12 mouse cellular contexts compared by ENCODE assay signal in the genomic region with DNA sequence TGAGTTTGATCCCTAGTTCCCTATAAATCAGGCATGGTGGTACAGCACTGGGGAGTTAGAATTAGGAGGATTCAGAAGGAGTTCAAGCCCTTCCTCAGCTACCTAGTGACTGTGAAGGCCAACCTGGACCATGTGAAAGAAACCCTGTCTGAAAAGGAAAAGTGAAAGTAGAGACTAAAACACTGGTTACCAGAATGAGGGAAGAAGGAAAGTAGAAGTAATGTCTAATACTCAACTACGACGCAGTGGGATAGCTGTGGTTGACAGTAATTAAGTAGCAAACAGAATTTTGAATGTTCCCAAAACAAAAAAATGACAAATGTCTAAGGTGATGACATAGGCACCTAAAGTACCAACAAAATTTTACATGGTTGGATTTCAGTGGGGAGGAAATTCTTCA. TPM values are rescaled to one million over a fixed set of nuclear protein-coding genes. Genes with fewer than 3 reads are reported as not detected.
DNase-seq lines count a peak whose midpoint lies in the region; ATAC-seq and TF ChIP-seq lines count a peak whose summit lies in the region.
"Had no signal": no experiment of that assay in that cellular context is flagged by ENCODE, and none has a peak within 500 bp of the region (broad histone marks: within the 10 kb centered on the region; RNA-seq: fewer than 3 reads in every experiment).

No protein-coding gene starts in this region.

- H3K27me3 ChIP-seq in midbrain, embryonic 14.5 days (ENCODE audit: control insufficient read depth, insufficient read depth, low read length), result no peaks in the 10 kb centered on the region
- no peaks in the 10 kb centered on the region for H3K27me3 ChIP-seq in midbrain, embryonic 11.5 days (ENCODE audit: control insufficient read depth, insufficient read depth, low read length)
- H3K27me3 ChIP-seq in liver, embryonic 14.5 days (ENCODE audit: control insufficient read depth, insufficient read depth, low read length), result no peaks in the 10 kb centered on the region
- H3K27me3 ChIP-seq in splenic B cell, adult 2 months (ENCODE audit: control insufficient read depth, insufficient read depth, low read length, poor library complexity, severe bottlenecking), result no peaks in the 10 kb centered on the region
- H3K27me3 ChIP-seq: limb, embryonic 15.5 days had no signal

- no peaks in the 10 kb centered on the region for H3K9me3 ChIP-seq in midbrain, embryonic 14.5 days (ENCODE audit: control insufficient read depth, low read length)
- H3K9me3 ChIP-seq in midbrain, embryonic 11.5 days (ENCODE audit: control insufficient read depth, low read length), result no peaks in the 10 kb centered on the region
- no peaks in the 10 kb centered on the region for H3K9me3 ChIP-seq in liver, embryonic 14.5 days (ENCODE audit: control insufficient read depth, low read length)
- H3K9me3 ChIP-seq: forebrain, embryonic 10.5 days; limb, embryonic 15.5 days had no signal

- ATAC-seq in midbrain, embryonic 14.5 days (ENCODE audit: low FRiP score, low TSS enrichment), result no peak
- no peak for ATAC-seq in midbrain, embryonic 11.5 days (ENCODE audit: low FRiP score)
- no peak for ATAC-seq in liver, embryonic 14.5 days (ENCODE audit: insufficient read depth)

- peaks cover 38% of the 10 kb centered on the region for H3K4me1 ChIP-seq in midbrain, embryonic 14.5 days (ENCODE audit: control insufficient read depth, insufficient read depth, low read length)
- H3K4me1 ChIP-seq in midbrain, embryonic 11.5 days (ENCODE audit: control insufficient read depth, insufficient read depth, low read length), result peaks cover 22% of the 10 kb centered on the region
- H3K4me1 ChIP-seq in liver, embryonic 14.5 days (replicated peaks; ENCODE audit: control insufficient read depth in 2 of 2, insufficient read depth in 2 of 2, low read length in 1 of 2), result peaks cover 17 to 20% of the 10 kb centered on the region in 2 experiments

- H3K4me3 ChIP-seq in midbrain, embryonic 14.5 days (replicated peaks; ENCODE audit: low read depth, low read length), result no peak overlapping the region
- H3K4me3 ChIP-seq in midbrain, embryonic 11.5 days (ENCODE audit: low read depth, low read length), result no peak overlapping the region
- peak overlapping the region in 1 of 2 experiments; percentile 2; a peak in 2 of 4 replicates for H3K4me3 ChIP-seq in liver, embryonic 14.5 days (ENCODE audit: insufficient read depth in 1 of 2, low read depth in 2 of 2, low read length in 2 of 2)
- H3K4me3 ChIP-seq: layer of hippocampus, adult 2 months; limb, embryonic 15.5 days had no signal

- H3K4me2 ChIP-seq in midbrain, embryonic 14.5 days (ENCODE audit: low read length), result peak overlapping the region; percentile 55
- H3K4me2 ChIP-seq in midbrain, embryonic 11.5 days, result no peak overlapping the region
- H3K4me2 ChIP-seq in liver, embryonic 14.5 days (ENCODE audit: low read depth), result peak overlapping the region; percentile 64
- H3K4me2 ChIP-seq: limb, embryonic 15.5 days had no signal

- no peak overlapping the region for H3K27ac ChIP-seq in midbrain, embryonic 14.5 days (replicated peaks; ENCODE audit: low read depth, low read length)
- H3K27ac ChIP-seq in midbrain, embryonic 11.5 days (ENCODE audit: low read depth, low read length), result no peak overlapping the region
- H3K27ac ChIP-seq in liver, embryonic 14.5 days, result no peak overlapping the region
- H3K27ac ChIP-seq: forebrain, embryonic 10.5 days; layer of hippocampus, adult 2 months; limb, embryonic 15.5 days had no signal

- DNase-seq in midbrain, embryonic 14.5 days, result no peak
- DNase-seq in midbrain, embryonic 11.5 days (ENCODE audit: low spot score, missing footprints), result no peak
- DNase-seq in adipocyte (ENCODE audit: low spot score), result peak; percentile 24
- DNase-seq in liver, embryonic 14.5 days (ENCODE audit: low read depth in 3 of 3, low spot score in 3 of 3), result no peak
- DNase-seq in splenic B cell, adult 2 months (ENCODE audit: low read depth, low spot score), result peak; percentile 57
- DNase-seq in right cerebral cortex, adult 18-20 months, result no peak
- DNase-seq in kidney, postnatal 36 days, result no peak
- DNase-seq: heart, postnatal 36 days; thymus, postnatal 4 days had no signal

- no peak overlapping the region for H3K9ac ChIP-seq in midbrain, embryonic 14.5 days (replicated peaks; ENCODE audit: low read length)
- no peak overlapping the region for H3K9ac ChIP-seq in midbrain, embryonic 11.5 days (ENCODE audit: low read length)
- H3K9ac ChIP-seq in liver, embryonic 14.5 days (replicated peaks), result no peak overlapping the region; the same call in 1 of the 2 replicates
- H3K9ac ChIP-seq: limb, embryonic 15.5 days had no signal

- no peak for TF ChIP-seq CTCF in liver, embryonic 14.5 days (IDR thresholded peaks at IDR 0.05; ENCODE audit: low read depth)

- WGBS in midbrain, embryonic 14.5 days, result 97% methylated on average over 2 of the region's 2 CpGs
- WGBS in midbrain, embryonic 11.5 days, result 99% methylated on average over 2 of the region's 2 CpGs
- 45% methylated on average over 2 of the region's 2 CpGs for WGBS in liver, embryonic 14.5 days (ENCODE audit: insufficient replicate concordance)

- no peak for TF ChIP-seq EP300 in liver, embryonic 14.5 days (IDR thresholded peaks at IDR 0.05; ENCODE audit: low read depth)

- H3K36me3 ChIP-seq in midbrain, embryonic 14.5 days (ENCODE audit: control insufficient read depth, insufficient read depth, low read length), result peaks cover 12% of the 10 kb centered on the region; the same call in 1 of the 2 replicates
- no peaks in the 10 kb centered on the region for H3K36me3 ChIP-seq in midbrain, embryonic 11.5 days (ENCODE audit: control insufficient read depth, insufficient read depth, low read length)
- no peaks in the 10 kb centered on the region; the same call in none of the 2 replicates for H3K36me3 ChIP-seq in liver, embryonic 14.5 days (replicated peaks; ENCODE audit: control insufficient read depth, insufficient read depth, low read depth)
- 0 out of 2 replicates have a peak, but pooled peaks cover 4% of the 10 kb centered on the region for H3K36me3 ChIP-seq in splenic B cell, adult 2 months (ENCODE audit: control insufficient read depth, insufficient read depth, low read length, poor library complexity, severe bottlenecking)
- H3K36me3 ChIP-seq: limb, embryonic 15.5 days had no signal

RNA-seq across cellular contexts. Expression of gene Sp4, which starts 5.0 kb away (rescaled TPM):
- polyA plus RNA-seq in midbrain, embryonic 14.5 days (2014; fragmentation: Nextera tagmentation; extraction: Ambion mirVana), result 27.1 and 36.2 TPM in 2 replicates
- polyA plus RNA-seq in midbrain, embryonic 11.5 days (2014; fragmentation: Nextera tagmentation; extraction: Ambion mirVana), result 24.9 and 25.1 TPM in 2 replicates
- polyA plus RNA-seq in liver, embryonic 14.5 days (2012; rRNA removed), result 3.4 and 4.4 TPM in 2 replicates
- polyA plus RNA-seq in liver, embryonic 14.5 days (2014; fragmentation: Nextera tagmentation; extraction: Ambion mirVana), result 6.8 and 7.8 TPM in 2 replicates

Comparison
In these comparisons a context has a peak if more than half of its experiments do, and no peak if none do; other contexts are left out.
1. DNase-seq: peak in adipocyte (single experiment) and splenic B cell, adult 2 months (single experiment); none in midbrain, embryonic 14.5 days (single experiment), midbrain, embryonic 11.5 days (single experiment), liver, embryonic 14.5 days (0 of 3), right cerebral cortex, adult 18-20 months (single experiment) and kidney, postnatal 36 days (0 of 2).